Mouse (Mus musculus) frontal cortex, postnatal 25 days (tissue): ENCODE data around the gene Heatr5b.
A peak's percentile ranks its signal among the peaks of the same experiment; 100 is the strongest.
"Not testable (repeated sequence)": the region's sequence is repeated elsewhere in the genome, so short reads cannot be mapped to it uniquely, and the experiment has no call there.

Experiments
- DNase-seq, 2 experiments: peaks; one replicate each; pipeline ENCODE4 v3.0.0; 2022; ENCODE audit warnings: low spot score in 2 of 2

The Heatr5b gene

DNA sequence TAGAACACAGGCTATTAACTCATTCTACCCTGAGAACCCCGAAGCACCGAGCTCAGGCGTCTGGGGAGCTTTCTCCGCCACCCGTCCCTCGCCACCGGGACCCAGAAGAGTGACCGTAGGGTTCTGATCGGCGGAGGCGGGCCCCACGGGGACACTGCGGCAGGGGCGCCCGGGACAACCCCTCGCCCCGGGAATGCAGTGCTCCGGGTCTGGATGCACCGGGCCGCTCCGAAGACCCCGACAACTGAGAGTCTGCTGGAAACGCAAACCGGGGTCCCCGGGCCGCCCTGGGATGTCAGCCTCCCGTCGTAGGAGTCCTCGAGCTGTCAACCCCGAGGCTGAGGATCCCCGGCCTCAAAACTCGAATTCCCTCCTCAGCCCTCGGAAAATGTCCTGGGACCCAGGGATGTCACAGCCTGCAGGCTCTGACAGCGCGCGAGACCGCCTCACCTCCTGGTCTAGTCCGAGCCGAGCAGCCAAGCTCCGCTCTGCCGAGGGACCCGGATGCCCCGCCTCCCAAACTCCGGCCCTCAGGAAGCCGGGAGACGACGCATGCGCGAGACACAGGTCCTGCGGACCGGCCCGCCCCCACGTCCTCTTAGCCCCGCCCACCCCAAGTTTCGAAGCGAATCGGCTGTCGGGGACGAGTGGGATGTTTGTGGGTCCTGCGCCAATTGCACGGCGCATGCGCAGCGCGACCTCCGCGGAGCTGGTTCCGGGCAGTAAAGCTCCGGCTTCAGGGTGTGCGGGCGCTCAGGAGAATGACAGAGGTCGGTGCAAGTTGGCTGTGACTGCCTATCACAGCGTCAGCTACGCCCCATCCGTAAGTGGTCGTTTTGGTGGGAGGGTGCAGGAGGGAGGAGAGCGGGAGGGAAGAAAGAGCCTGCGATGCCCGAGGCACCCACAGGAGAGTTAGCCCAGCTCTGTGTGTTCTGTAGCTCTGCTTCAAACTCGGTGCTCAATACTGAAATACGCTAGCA is at the start of gene Heatr5b, which contains the start of gene Gpatch11:
Gene Heatr5b (minus strand): TSS at position 509 of the 980 bp plus-strand sequence.
Gene Gpatch11 (plus strand): TSS at position 712 of the 980 bp plus-strand sequence.
- DNase-seq = peak; percentile 90 to 95

DNA sequence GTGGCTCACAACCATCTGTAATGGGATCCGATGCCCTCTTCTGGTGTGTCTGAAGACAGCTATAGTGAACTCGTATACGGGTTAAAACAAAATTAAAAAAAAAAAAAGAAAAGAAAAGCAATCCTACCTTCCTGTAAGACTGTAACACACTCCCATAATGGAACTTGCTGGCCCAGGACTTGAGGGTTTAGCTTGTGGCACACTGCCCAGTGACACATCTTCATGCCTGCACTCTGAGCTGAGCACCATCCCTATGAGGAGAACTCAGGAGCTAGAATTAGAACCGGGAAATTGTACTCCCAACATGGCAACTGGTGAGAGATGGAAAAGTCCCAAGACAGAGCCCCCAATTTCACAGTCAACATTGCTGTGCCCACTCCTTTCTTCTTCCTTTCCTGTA is 48.1 kb upstream of the Heatr5b start:
- DNase-seq = no peak

DNA sequence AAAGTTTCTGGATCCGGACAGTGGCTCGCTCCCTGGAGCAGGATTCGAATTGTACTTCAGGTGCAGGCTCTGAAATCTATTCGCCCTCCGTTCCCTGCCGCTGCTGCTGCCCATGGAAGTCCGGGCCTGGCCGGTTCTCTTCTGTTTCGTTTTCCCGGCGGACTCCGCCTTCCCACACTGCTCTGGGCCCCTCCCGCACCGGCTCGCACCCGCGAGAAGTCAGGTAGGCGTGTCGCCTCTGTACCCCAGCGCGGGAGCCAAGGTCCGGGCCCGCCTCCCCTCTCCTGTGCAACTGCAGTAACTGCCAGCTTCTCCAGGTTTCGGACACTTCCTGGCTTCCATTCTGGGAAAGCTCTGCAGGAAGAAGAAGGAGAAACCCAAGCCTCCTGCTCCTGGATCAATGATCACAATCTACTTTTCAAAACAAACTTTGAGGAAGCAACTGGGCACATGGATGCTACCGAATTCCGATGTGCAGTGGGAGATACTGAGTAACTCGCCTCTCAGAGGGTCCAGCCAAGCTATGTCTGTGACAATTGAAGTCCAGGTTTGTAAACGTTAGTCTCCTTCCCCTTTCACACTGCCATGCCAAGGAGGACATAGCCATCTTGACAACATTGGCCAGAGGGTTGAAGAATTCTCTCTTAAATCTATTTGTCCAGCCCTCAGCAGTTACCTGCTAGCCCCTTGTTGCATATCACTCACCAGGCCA is 47.4 kb upstream of the Heatr5b start, which contains the start of gene Eif2ak2:
Gene Eif2ak2 (minus strand): TSS at position 173 of the 712 bp plus-strand sequence.
- DNase-seq = peak; percentile 34 to 37

DNA sequence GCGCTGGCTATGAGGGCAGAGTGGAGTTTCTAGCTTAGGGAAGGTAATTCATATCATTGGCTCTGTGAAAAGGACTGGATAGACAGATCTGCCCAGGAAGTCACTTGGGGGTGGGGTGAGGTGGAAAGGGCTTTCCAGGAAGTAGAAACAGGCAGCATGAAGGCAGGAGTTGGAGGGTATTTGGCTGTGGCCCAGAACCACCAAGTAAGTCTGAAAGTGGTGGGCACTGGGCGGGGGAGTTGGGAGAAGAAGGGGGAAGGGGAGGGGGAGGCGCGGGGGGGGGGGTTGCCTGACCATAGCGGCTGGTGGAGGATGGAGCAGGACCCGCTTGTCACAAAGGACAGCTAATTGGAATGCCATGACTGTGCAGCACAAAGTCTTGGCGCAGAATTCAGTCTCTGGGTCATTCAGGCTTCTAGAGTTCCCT is 46.7 kb upstream of the Heatr5b start:
- no peak for DNase-seq

DNA sequence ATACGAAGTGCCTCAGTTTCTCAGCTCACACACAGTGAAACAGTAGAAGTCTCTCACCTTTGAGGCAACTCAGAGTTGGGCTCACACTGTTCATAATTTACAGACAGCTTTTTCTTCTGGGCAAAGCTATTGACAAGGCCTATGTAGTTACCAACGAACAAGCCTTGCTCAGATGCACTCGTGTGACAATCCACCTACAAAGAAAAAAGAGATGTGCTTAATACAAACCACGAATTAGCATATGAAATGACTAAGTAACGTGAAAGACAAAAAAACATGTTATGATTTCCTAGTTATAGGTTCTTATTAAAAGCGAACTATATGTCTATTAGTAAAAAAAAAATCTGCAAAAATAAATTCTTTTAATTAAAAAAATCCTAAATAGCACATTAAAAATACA is 38.7 kb upstream of the Heatr5b start:
- DNase-seq = no peak

DNA sequence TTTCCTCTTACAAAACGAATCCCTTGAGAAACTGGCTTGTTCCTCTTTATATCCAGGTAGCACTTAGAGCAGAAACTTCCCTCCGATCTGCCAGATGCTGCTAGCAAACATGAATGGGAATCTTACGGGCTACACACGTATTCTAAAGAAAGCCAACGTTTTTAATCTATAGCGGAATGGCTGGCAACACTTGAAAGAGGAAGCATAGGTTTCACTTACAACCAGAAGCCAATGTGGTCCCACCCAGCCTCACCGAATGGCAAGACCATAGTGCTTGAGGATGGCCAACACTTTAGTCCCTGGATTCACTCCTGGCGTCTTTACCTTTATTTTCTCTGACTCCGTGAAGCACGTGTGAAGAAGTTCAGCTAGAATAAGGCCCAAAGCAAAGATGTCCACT is 21.1 kb upstream of the Heatr5b start:
- no peak for DNase-seq

DNA sequence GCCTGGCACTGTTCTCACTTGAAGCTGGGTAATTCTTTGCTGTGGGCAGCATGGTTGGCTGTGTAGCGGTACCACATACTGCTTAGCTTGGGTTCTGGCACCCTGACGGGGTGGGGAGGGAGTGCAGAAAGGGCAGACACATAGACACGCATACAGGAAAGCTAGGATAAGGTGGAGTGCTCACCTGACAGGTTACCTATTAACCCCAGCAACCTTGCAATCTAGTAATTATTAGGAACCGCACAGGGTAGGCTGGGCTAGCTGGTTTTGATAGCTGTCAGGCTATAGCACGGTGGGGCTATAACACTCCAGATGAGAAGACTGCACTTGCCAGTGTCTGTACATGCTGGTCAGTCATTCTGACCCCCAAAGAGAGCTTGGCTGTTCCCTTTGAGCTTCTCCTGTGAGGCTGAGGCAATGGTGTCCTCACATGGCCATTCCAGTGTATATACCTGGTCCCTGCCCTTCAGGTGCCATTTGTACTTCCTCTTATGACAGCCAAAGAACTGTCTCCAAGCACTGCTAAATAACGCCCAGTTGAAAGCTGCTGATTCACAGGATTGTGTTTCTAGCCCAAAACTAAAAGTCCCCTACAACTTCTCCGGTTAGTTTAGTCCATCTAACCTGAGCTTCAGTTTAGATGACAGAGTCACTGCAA is 7.2 kb upstream of the Heatr5b start:
- DNase-seq = no peak

DNA sequence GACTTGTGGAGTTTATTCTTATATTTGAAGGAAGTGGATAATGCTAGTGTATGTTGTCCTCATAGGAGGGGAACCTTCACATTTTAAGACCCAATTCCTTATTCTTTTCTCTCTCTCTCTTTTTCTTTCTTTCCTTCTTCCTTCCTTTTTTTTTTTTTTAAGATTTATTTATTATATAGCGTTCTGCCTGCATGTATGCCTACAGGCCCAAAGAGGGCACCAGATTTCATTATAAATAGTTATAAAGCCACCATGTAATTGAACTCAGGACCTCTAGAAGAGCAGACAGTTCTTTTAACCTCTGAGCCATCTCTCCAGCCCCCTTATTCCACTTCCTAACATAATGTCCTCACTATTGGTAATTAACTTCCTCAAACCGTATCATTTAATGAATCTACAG is 892 bp upstream of the Heatr5b start:
- DNase-seq = no peak

DNA sequence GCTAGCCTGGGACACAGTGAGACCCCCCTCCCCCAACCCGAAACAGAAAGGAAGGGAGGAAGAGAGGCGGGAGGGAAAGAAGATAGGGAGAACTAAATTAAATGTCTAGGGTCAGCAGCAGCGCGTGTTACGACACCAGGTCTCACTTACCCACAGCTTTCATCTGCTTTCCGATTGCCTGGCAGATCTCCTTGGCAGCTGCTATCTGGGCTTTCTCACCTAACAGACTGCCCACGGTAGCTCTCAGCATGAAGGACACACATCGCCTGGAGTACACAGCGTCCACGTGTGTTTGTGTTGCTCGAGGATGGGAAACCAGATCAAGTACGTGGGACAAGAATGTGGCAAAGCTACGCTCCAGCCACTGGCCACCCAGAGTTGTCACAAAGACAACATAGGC is 10.8 kb downstream of the Heatr5b start:
- no peak for DNase-seq

DNA sequence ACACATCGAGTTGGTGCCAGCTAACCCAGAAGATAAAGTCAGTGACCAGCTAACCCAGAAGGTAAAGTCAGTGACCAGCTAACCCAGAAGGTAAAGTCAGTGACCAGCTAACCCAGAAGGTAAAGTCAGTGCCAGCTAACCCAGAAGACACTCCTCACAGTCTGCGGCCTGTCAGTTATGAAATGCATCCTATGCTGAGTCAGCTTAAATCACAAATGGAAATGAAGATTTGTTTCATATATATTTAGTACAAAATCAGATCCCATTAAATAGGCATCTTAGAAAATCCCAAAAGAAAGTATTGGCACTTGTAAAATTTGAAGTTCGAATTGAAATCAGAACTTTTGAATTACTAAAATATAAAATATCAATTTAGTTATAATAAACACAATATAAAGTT is 25.6 kb downstream of the Heatr5b start:
- DNase-seq = no peak

DNA sequence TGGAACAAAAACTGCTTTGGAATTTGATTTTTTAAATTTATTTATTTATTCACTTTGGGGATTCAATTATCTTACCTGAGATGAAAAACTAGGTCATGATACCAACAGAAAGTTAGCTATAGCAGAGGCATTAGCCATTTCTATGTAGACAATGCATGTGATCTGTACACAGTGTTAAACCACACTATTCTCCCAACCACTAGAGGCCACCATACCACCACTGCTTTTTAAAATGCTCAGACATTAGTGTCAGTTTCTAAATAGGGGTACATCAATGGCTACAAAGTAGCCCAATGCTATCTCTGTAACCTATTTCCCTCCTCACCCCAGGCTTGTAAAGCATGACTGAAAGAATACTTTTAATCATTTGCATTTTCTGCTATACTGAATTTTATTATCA is 26.1 kb downstream of the Heatr5b start:
- no peak for DNase-seq

DNA sequence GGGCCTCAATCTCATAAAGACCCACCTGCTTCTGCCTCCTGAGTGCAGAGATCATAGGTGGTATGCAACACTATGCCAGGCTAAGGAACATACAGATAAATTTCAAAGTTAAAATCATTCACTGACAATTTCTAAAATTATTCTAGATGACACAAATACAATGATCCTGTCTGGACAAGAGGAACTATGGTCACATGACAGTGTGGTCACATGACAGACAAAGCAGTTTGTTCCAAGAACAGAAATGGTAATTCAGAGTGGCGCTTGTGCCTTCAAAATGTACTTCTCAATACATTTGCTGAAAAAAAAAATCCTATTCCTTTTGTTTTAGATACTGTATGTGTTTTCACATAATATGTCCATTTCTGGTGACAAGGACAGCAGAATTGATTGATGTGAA is 37.9 kb downstream of the Heatr5b start:
- no peak for DNase-seq

DNA sequence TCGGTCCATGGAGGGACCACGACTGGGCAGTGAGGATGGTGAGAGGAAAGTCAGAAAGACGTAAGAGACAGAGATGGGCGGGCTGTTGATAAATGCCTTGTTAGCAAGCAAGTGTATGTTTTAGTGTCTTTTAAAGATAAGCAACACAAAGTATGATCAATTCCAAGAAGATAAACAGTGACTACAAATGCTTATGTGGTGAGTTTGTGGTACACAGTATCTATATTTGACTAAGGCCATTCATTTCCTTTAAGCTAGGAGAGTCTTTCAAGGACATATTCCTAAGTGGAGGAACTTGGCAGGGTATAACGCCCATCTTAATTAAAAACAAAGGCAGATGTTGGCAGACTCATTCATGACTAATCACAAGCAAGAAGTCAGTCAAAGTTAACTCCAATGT is 40.8 kb downstream of the Heatr5b start:
- no peak for DNase-seq

DNA sequence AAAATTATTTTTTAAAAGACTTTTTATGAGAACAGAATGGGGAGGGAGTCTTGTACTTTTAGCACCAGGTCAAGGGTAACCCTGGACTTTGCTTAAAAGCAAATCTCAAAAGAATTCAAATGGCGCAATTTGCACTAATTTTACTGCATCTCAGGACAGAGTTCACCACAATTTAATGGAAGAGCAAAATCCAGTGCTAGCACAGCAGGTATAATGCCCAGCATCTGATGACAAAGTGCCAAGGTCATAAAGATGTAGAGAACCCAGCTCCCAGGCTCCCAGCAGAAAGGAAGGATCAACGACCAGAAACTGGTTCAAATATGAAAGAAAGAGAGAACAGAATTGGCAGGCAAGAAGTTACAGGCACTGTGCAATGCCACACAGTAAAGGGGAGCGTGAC is 43.0 kb downstream of the Heatr5b start:
- DNase-seq = no peak

DNA sequence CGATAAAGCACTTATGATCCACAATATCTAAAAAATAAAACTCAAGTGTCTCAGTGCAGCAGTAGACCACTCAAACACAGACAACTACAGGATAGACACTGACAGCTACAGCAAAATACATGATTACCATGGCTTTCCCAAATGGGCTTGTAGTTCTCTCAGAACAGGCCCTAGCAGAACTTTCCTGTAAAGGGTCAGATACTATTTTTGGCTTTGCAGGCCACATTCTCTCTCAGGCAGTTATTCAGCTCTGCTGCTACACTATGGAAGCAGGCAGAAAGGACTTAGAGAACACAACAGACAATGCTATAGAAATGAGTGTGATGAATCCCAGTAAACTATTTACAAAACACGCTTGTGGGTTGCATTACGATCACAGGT is 43.5 kb downstream of the Heatr5b start:
- no peak for DNase-seq

DNA sequence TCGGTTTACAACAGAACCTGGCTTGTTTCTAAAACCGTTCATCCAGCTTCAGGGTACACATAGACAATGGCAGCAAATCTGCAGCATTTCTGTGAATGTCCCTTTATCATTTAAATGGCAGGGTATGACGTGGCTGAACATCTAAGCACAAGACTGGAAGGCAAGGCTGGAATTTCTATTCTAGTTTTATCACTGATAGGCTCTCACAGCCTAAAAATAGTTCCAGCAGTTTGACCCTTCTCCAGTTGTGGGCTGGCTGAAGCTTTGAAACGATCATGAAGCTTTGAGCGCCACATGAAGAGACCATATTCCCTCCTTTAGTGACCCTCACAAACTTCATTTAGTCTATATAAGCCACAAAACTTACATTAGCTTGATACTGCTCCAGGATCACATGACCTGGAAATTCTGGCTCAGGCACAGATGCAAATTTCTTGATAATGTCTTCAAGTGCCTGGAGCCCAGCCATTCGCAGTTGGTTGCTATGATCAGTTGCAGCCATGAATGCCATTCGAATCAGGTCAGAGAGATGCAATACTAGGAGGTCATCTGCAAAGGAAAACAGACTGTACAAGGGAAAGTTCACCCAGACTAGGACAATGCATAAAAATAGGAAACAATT is 44.0 kb downstream of the Heatr5b start:
- DNase-seq = no peak

DNA sequence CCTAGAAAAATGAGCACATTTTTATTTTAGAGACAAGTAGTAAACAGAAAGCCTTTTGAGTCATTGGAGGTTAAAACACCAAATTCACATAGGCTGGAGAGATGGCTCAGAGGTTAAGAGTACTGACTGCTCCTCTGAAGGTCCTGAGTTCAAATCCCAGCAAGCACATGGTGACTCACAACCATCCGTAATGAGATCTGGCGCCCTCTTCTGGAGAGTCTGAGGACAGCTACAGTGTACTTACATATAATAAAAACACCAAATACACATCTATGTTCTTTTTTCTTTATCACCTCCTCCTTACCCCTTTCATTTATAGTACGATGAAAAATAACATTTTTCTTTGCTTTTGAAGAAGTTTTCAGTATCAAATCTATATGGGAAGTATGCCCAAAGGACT is 46.9 kb downstream of the Heatr5b start:
- DNase-seq = not testable (repeated sequence)

DNA sequence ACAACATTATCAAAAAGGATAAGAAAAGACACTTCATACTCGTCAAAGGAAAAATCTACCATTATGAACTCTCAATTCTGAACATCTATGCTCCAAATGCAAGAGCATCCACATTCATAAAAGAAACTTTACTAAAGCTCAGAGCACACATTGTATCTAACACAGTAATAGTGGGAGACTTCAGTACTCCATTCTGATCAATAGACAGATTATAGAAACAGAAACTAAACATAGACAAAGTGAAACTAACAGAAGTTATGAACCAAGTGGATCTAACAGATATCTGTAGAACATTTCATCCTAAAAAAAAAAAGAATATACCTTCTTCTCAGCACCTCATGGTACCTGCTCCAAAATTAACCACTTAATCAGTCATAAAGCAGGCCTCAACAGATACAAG is 56.4 kb downstream of the Heatr5b start:
- no peak for DNase-seq

DNA sequence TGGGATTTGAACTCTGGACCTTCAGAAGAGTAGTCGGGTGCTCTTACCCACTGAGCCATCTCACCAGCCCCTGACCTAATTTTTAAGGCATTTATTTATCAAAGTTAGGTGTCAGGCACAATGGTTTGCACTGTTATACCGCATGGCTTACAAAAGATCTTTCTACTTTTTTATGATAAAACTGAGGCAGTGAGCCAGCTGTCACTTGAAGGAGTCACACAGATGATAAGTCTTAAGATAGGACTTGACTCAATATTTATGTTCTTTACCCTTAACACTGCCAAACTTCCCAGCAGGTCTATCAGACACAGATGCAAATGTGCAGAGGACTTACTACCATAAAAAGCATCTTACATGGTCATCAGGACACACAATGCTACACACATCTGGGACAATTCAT is 62.8 kb downstream of the Heatr5b start:
- DNase-seq = no peak

DNA sequence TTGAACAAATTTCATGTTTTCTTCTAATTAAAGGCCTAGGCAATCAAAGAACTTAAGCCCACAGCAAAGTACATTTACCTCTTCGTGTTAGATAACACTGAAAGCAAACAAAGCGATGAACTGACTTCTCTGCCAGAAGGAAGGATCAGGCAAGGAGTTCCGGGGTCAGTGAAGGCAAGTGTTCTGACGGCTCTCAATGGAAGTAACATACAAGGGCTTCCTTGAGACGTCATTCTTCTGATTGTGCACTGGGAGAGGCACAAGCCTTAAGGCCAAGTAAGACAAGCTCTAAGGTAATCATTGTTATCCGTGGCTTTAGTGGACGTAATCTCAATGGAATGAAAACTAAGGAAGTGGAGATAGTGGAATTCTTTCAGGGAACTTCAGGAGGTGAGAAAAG is 64.2 kb downstream of the Heatr5b start:
- DNase-seq = no peak

DNA sequence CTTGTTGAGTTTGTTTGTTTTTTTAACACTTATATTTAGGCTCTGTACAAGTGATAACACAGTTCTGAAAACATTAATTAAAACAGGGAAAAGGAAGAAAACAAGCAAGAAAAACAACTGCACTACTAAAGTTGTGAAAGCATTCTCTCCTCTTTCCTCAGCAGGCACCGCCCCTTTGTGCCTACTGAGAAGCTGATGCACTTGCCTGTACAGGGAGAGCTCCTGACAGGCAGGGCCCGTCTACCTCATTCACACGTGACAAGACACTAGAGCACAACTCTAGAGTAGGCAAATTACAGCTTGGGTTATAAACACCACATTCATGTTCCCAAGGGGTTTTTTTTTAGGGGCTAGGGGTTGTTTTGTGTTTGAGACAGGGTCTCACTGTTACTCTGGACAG is 65.8 kb downstream of the Heatr5b start:
- no peak for DNase-seq

DNA sequence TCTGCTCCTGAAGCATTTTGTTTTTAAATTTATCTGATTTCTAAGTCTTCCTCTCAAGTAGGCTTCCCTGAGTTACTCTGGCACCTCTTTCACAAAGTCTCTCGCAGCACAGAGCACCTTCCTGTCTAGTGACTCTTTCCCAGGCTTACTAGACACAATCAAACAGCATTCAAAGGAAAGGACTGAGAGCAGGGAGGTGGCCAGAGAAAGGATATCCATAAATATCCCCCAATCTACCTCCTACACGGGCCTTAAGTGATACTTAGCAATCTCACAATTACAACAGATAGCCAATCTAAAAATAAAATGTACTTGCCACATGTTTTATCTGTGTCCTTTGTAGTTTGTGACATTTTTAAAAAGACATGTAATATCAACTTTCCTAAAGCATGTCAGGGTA is 66.2 kb downstream of the Heatr5b start:
- DNase-seq = no peak
